Mouse (Mus musculus) embryo, embryonic 10.5 days (tissue): ENCODE results near the gene Wnk2.
A peak's percentile ranks its signal among the peaks of the same experiment; 100 is the strongest.

Experiments used
- DNase-seq: peaks from one replicate; pipeline ENCODE4 v3.0.0-alpha.2; 2015; ENCODE audit warnings: low spot score

The Wnk2 gene

GRCm38 (mm10) chr13:49143323-49143722 lies 4.5 kb downstream of the Wnk2 start:
- no peak for DNase-seq

GRCm38 (mm10) chr13:49142396-49142795 lies 5.4 kb downstream of the Wnk2 start:
- no peak for DNase-seq

DNA sequence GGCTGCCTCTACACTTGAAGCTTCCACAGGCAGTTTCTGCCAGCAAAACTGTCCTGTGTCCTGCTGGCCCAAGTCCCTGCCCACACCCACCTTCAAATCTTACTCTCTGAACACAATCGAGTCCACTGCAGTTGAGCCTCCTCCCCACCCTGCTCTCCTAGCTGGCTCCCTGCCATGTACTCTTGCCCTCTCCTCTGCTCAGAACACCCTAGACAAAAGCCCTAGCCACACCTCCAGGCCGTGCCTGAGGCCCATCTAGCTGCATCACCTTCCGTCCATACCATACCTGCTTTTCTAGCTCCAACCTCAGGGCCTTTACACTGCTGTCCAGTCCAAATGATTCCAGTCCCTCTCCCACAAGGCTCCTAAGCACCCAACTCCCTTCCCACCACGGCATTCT lies 7.2 kb downstream of the Wnk2 start:
- no peak for DNase-seq

- DNase-seq = no peak
Measured at GRCm38 (mm10) chr13:49134491-49134890, 13.3 kb downstream of the Wnk2 start.

GRCm38 (mm10) chr13:49133125-49133524 lies 14.7 kb downstream of the Wnk2 start:
- no peak for DNase-seq

DNA sequence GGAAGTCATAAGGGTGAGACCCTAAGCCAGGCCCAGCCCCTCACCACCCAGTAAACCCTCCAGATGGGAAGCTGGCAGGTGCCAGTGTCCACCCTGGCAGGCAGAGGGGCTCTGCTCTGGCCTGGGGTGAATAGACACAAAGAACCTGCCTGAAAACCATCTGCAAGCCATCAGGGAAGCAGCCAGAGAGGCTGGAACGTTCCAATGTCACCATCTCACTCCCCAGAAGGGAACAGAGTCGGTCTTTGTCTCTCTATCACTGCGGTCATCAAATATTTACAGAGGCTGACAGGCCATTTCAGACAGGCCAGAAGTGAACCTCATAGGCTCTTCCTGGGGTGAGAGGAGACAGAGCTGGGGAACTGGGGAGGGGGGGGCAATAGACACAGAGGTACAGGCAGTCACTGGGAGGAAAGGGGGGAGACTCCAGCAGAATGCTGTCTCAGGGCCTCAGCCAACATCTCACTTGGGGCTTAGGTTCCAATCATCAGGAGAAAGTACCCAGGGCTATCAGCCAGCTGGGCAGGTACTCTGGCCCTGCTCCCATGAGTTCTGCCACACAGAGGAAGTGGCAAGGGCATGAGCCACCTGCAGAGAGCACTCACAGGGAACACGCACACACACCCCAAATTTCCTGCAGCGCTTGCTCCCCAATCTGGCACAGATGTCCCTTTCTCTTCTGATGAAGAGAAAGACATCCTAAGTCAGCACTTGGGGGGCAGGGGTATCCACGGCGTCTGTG lies 15.7 kb downstream of the Wnk2 start:
- no peak for DNase-seq

DNA sequence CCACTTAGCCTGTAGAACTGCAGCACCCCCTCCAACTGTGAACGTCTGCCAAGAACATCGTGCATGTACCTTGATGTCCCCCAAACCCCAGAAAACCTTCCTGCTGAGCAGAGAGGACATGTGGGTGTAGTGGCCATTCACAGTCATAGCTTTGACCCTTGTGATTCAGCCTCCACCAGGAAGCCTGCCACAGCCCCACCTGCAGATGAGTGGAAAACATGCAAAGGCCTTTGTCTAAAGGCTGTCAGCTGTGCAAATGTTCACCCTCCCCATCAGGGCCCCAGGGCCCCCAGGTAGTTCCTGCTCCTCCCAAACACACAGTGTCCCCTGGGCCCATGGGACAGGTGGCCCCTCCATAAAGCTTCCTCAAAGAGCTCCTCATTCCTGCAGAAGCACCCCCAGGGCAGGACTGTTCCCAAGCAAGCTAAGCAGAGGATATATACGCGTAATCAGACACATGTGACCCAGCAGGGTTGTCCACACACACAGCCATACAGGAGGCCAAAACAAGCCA lies 16.4 kb downstream of the Wnk2 start:
- no peak for DNase-seq

- peak; percentile 62 for DNase-seq
Measured at GRCm38 (mm10) chr13:49129845-49130244, 18.0 kb downstream of the Wnk2 start.

DNA sequence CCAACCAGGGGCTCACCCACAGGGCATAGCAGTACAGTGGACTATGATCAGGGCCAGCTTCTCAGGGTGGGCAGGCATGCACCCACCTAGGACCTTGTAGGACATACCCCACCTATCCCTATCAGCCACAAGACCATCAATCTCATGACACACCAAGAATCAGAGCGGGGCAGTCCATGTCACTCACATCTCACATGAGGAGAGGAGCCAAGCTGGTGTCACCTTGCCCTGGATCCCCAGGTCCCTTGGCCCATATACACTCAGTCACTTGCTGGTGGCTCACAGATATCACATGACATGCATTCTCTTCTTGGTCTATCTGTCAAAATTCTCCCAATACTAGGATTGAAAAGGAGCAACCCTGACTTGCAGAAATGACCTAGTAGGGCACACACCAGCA lies 18.7 kb downstream of the Wnk2 start:
- DNase-seq = no peak

GRCm38 (mm10) chr13:49127844-49128631 lies 19.8 kb downstream of the Wnk2 start:
- no peak for DNase-seq

- DNase-seq = no peak
Measured at GRCm38 (mm10) chr13:49122106-49122505, 25.7 kb downstream of the Wnk2 start.

- peak; percentile 17 for DNase-seq
Measured at GRCm38 (mm10) chr13:49117563-49117962, 30.3 kb downstream of the Wnk2 start.

GRCm38 (mm10) chr13:49114921-49115320 lies 32.9 kb downstream of the Wnk2 start:
- DNase-seq = no peak

- no peak for DNase-seq
Measured at GRCm38 (mm10) chr13:49114116-49114515, 33.7 kb downstream of the Wnk2 start.

- DNase-seq = no peak
Measured at GRCm38 (mm10) chr13:49113345-49113744, 34.5 kb downstream of the Wnk2 start.

GRCm38 (mm10) chr13:49112652-49113051 lies 35.2 kb downstream of the Wnk2 start:
- DNase-seq = no peak

DNA sequence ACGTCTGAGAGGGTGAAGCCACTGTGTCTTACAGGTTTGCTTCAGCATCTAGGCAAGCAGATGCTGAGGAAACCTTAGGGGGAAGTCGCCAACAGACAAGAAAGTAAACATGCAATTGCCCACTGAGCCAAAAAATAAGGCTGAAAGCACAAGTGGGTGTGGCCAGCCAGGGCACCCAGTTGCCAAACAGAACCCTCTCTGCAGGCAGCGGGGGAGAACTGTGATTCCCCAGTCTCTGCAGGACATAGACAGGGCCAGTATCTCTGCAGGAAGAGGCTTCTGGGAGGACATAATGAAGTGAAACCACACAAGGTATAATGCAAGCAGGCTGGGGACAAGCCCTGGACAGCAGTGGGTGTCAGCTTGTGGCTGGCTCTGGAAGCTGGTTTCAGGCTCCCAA lies 38.1 kb downstream of the Wnk2 start:
- DNase-seq = no peak

- no peak for DNase-seq
Measured at GRCm38 (mm10) chr13:49108119-49108846, 39.5 kb downstream of the Wnk2 start.

- no peak for DNase-seq
Measured at GRCm38 (mm10) chr13:49103913-49104312, 43.9 kb downstream of the Wnk2 start.

DNA sequence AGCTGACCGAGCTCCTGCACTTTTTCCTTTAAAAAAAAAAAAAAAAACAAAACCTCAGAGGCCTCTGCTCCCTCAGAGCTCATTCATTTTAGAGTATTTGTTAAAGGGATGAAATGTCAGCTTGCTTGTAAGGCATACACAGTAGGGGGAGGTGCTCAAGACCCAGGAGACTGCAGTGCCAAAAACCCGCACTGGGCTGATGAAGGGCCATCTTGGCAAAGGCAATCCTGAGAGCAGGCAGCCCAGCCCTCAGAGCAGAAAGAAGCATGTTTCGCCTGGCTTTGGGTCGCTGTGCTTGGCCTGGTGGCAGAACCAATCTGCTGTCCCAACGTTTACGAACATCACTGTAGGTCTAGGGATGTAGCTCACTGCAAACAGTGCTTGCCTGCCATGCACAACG lies 44.6 kb downstream of the Wnk2 start:
- no peak for DNase-seq

DNA sequence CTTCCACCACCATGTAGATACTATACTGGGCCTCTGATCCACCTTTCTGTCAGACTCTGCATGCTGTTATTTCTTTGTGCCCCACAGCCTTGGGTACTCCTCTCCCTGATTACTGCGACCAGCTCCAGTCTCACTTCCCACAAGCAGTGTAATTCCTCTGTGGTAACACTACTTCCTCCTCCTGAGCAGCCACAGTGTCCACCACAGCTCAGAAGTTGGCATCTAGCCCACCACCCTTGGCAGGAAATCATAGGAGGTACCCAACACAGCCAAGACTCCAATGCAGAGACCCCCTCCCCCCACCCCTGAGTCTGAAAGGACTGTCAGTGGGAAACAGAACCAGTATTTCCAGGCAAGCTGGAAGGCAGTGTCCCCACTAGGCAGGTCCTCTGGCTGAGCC lies 47.4 kb downstream of the Wnk2 start:
- DNase-seq = no peak

DNA sequence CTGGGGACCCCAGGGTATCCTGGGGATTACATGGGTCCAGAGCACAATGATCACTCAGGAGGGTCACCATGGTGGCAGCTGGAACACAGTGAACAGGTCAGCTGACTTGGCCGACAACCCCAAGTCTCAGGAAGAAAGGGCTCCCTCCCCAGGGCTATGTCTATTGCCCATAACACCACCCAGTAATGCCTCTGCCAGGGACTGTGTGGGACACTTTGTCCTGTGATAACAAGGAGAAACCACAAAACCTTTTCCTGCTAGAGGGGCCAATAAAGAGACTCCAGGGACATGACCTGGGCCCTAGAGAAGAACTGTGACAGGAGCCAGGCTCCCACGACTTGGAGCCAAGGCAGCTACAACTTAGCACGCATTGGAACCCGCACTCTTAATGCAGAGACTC lies 51.0 kb downstream of the Wnk2 start:
- DNase-seq = no peak

DNA sequence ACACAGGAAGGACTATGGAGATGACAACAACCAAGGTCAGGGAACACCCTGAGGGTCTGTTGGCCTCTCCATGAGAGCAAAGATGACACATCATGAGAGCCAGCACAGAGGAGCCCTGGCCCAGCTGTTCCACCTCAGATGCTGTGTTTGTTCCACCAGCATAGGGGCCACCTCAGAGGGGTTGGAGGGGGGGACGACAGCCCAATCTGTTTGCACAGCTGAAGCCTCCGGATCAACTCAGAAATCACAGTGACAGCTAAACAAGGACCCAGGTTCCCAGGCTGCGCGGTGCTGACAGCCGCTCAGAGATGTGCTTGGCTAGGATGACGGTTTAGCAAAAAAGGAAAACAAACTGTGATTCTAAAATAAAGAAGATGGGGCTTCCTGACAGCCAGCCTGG lies 53.1 kb downstream of the Wnk2 start:
- no peak for DNase-seq
